Mouse (Mus musculus) kidney, embryonic 15.5 days (tissue): ENCODE measurements around the gene Lefty1. TPM values are rescaled to one million over a fixed set of nuclear protein-coding genes. Genes with fewer than 3 reads are reported as not detected.
"Not testable (repeated sequence)": the region's sequence is repeated elsewhere in the genome, so short reads cannot be mapped to it uniquely, and the experiment has no call there.

ENCODE experiments used
- ATAC-seq: fragments of 200-750 bp; cut with Nextera tagmentation; replicated peaks from 2 replicates; pipeline ENCODE4 v1.8.0; 2017; ENCODE audit warnings: moderate TSS enrichment; ENCODE audit not compliant: low FRiP score
- H3K27ac ChIP-seq: fragments of 300-500 bp; sonication (generic); 2 replicates; pipeline ENCODE4 v1.5.1; 2015; ENCODE audit warnings: mild to moderate bottlenecking, inconsistent platforms
- H3K27me3 ChIP-seq: fragments of 300-500 bp; sonication (generic); 2 replicates; pipeline ENCODE4 v1.6.1; 2015; ENCODE audit warnings: inconsistent platforms
- H3K36me3 ChIP-seq: fragments of 300-500 bp; sonication (generic); 2 replicates; pipeline ENCODE4 v1.6.1; 2015; ENCODE audit warnings: inconsistent platforms
- H3K4me1 ChIP-seq: fragments of 300-500 bp; sonication (generic); 2 replicates; pipeline ENCODE4 v1.6.1; 2015; ENCODE audit warnings: inconsistent platforms
- H3K4me2 ChIP-seq: fragments of 300-500 bp; sonication (generic); 2 replicates; pipeline ENCODE4 v1.6.1; 2015; ENCODE audit warnings: moderate library complexity, mild to moderate bottlenecking, inconsistent platforms
- H3K4me3 ChIP-seq: fragments of 300-500 bp; sonication (generic); replicated peaks from 2 replicates; pipeline ENCODE4 v1.5.1; 2015; ENCODE audit warnings: mild to moderate bottlenecking, inconsistent platforms
- H3K9ac ChIP-seq: fragments of 300-500 bp; sonication (generic); 2 replicates; pipeline ENCODE4 v1.6.1; 2015; ENCODE audit warnings: mild to moderate bottlenecking, inconsistent platforms
- H3K9me3 ChIP-seq: fragments of 300-500 bp; sonication (generic); replicated peaks from 2 replicates; pipeline ENCODE4 v1.6.1; 2016; ENCODE audit warnings: inconsistent platforms
- WGBS: fragments of 180-500 bp; shearing (Covaris S2); methylation state at CpG from one replicate; pipeline ENCODE4 v1.1.7; 2015; ENCODE audit warnings: mixed read lengths; 5-methylcytosine and 5-hydroxymethylcytosine counted together
- polyA plus RNA-seq: library from polyadenylated mRNA; unstranded; fragments of >200 nt; fragmentation: Nextera tagmentation; extraction: Ambion mirVana; gene quantifications from 2 replicates; pipeline ENCODE4 v1.2.1, GENCODE M21; 2015

Lefty1 gene
- polyA plus RNA-seq, result 1.3 TPM in 2 replicates

DNA sequence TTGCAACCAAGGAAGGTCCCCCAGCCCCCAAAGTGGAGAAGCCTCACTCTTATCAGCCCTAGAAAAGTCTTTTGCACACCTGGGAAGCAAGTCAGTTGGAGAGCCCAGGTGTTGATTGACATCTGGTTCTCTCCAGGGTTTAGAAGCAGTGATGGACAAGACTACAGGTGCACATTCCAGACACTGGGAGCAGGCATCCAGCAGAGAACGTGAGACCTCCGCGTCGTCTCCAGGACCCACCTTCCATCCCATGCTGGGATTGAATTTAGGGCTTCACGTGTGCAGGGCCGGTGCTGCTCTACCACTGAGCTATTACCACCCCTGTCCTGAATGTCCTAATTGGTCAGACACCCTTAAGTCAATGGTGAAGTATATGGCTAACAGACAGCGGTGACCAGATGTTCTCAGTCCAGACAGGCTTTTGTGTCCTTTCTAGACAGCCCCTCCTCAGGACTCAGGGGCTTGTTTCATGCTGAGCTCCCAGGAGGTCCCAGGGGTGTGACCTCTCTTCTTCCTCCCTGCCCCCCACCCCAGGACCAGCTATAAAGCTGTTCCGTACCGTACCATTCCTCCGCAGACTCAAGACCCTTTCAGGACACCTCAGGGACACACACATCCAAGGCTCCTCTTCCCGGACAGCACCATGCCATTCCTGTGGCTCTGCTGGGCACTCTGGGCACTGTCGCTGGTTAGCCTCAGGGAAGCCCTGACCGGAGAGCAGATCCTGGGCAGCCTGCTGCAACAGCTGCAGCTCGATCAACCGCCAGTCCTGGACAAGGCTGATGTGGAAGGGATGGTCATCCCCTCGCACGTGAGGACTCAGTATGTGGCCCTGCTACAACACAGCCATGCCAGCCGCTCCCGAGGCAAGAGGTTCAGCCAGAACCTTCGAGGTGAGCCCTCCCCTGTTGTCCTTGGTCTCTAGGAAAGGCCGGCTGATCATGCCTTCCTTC is at the start of gene Lefty1:
Gene Lefty1, plus strand, starts transcription at position 556 of the 953 bp plus-strand sequence.
- H3K4me1 ChIP-seq, result no peaks in the 10 kb centered on the region
- H3K36me3 ChIP-seq, result no peaks in the 10 kb centered on the region
- H3K9ac ChIP-seq, result no peak within 1 kb of the TSS
- 10% methylated on average over 21 of the region's 21 CpGs for WGBS
- no peaks in the 10 kb centered on the region for H3K9me3 ChIP-seq
- H3K4me3 ChIP-seq, result no peak within 1 kb of the TSS
- H3K4me2 ChIP-seq, result no peak within 1 kb of the TSS
- no peak within 1 kb of the TSS for H3K27ac ChIP-seq
- peaks cover 48% of the 10 kb centered on the region for H3K27me3 ChIP-seq
- ATAC-seq, result no peak

DNA sequence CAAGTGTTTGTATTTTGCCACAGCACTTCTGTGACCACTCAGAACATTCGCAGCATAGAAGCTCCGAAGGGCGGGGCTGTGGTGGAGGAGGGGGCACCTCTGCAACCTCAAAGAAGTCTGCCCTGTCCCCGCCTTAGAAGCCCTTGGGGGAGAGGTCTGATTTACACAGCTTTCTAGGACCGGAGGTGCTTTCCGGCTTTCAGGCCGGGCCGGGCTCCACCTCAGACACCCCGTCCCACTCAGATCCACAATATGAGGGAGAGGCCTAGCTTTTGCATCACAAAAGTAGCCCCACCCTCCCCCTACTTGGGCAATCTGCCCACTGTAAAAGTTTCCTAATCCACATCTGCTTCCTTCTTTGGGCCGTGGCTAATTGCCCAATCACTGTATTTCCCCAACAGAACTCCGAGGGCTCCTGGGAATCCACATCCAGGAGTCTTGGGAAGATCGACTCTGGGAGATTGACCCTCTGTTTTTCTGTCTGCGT is 46.2 kb upstream of the Lefty1 start:
- H3K9me3 ChIP-seq, result no peaks in the 10 kb centered on the region
- no peak overlapping the region for H3K27ac ChIP-seq
- H3K4me1 ChIP-seq, result peaks cover 19% of the 10 kb centered on the region
- peak overlapping the region; percentile 53 for H3K4me2 ChIP-seq
- ATAC-seq, result peak; percentile 72
- 3% methylated on average over 13 of the region's 13 CpGs for WGBS
- H3K36me3 ChIP-seq, result no peaks in the 10 kb centered on the region
- peak overlapping the region; percentile 13; the same call in 1 of the 2 replicates for H3K4me3 ChIP-seq
- 0 out of 2 replicates have a peak overlapping the region, but pooled peaks have one; percentile 18 for H3K9ac ChIP-seq
- peaks cover 18% of the 10 kb centered on the region for H3K27me3 ChIP-seq

DNA sequence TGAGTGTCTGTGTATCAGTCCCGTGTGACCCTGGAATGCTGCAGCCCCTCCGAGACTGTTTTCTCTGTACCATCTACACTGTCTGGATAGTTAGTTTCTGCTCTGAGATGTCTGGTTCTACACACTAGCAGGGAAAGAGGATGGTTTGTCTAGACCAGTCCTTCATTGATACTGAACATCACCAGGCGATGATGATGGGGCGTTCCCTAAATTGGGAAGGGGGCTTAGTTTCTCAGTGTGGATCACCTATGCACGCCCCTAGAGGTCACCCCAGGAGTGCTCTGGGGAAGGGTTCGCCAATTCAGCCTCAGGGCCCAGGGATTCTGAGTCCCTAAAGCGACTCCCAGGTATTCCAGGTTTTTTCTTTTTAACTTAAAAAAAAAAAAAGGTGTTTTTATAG is 45.6 kb upstream of the Lefty1 start:
- peaks cover 15% of the 10 kb centered on the region for H3K4me1 ChIP-seq
- H3K36me3 ChIP-seq, result no peaks in the 10 kb centered on the region
- peak overlapping the region; percentile 13; the same call in 1 of the 2 replicates for H3K4me3 ChIP-seq
- H3K27ac ChIP-seq, result no peak overlapping the region
- peaks cover 24% of the 10 kb centered on the region for H3K27me3 ChIP-seq
- no peaks in the 10 kb centered on the region for H3K9me3 ChIP-seq
- H3K4me2 ChIP-seq, result peak overlapping the region; percentile 53
- no peak for ATAC-seq
- 0 out of 2 replicates have a peak overlapping the region, but pooled peaks have one; percentile 18 for H3K9ac ChIP-seq
- 44% methylated on average over 7 of the region's 7 CpGs for WGBS

- Histone ChIP-seq H3K27me3 (peaks cover 31% of the 10 kb centered on the region), H3K4me3 (no peak overlapping the region), H3K4me1 (peaks cover 21% of the 10 kb centered on the region), H3K9me3 (no peaks in the 10 kb centered on the region), H3K36me3 (no peaks in the 10 kb centered on the region), H3K9ac (no peak overlapping the region), H3K27ac (no peak overlapping the region), H3K4me2 (no peak overlapping the region)
- 53% methylated on average over 6 of the region's 6 CpGs for WGBS
- ATAC-seq, result no peak
Observed at GRCm38 (mm10) chr1:180889841-180890240, 45.0 kb upstream of the Lefty1 start.

DNA sequence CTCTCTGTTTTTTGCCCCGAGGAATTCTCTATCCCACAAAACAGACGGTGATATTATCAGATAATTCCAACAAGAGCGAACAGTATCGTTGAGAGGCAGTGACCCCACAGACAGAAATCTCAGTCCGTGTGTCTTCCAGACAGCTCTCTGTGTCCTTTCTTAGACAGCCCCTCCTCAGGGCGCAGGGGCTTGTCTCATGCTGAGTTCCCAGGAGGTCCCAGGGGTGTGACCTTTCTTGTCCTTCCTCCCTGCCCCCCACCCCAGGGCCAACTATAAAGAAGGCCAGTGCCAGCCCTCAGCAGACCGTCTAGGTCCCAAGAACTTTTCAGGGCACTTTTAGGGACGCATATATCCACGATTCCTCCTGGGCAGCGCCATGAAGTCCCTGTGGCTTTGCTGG is 42.0 kb upstream of the Lefty1 start, which contains the start of gene Lefty2:
Gene Lefty2, plus strand, starts transcription at position 301 of the 400 bp plus-strand sequence.
- Histone ChIP-seq H3K4me1 (peaks cover 21% of the 10 kb centered on the region), H3K9ac (no peak within 1 kb of the TSS), H3K27ac (no peak within 1 kb of the TSS), H3K4me3 (no peak within 1 kb of the TSS; the same call in 1 of the 2 replicates), H3K9me3 (no peaks in the 10 kb centered on the region), H3K36me3 (no peaks in the 10 kb centered on the region), H3K27me3 (peaks cover 38% of the 10 kb centered on the region), H3K4me2 (no peak within 1 kb of the TSS)
- ATAC-seq, result no peak
- 67% methylated on average over 10 of the region's 10 CpGs for WGBS

DNA sequence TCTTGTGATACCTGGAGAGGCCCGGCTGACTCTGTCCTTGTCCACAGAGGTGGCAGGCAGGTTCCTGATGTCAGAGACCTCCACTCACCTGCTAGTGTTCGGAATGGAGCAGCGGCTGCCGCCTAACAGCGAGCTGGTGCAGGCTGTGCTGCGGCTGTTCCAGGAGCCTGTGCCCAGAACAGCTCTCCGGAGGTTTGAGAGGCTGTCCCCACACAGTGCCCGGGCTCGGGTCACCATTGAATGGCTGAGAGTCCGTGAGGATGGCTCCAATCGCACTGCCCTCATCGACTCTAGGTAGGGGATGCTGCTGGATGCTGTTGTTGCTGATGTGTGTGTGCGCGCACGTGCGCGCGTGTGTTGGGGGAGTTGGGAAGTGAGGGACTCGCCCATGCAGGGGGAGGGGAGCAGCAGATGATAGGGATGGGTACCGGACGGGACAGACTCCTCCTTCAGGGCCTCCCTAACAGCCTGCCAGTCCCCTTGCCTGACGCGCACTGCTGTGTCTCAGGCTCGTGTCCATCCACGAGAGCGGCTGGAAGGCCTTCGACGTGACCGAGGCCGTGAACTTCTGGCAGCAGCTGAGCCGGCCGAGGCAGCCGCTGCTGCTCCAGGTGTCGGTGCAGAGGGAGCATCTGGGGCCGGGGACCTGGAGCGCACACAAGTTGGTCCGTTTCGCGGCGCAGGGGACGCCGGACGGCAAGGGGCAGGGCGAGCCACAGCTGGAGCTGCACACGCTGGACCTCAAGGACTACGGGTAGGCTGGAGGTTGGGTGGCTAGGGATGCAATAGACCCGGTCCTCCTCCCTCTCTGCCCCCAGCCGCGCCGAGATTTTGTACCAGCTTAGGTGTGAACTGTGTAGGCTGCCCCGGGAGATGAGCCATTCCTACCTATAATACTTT is 40.5 kb upstream of the Lefty1 start:
- H3K4me3 ChIP-seq, result peak overlapping the region; percentile 31
- H3K27ac ChIP-seq, H3K9me3 ChIP-seq, H3K36me3 ChIP-seq, H3K9ac ChIP-seq, H3K4me1 ChIP-seq: not testable (repeated sequence)
- ATAC-seq, result 0 out of 2 replicates have a peak, but pooled peaks have one; percentile 31
- WGBS, result 7% methylated on average over 44 of the region's 51 CpGs
- peaks cover 38% of the 10 kb centered on the region for H3K27me3 ChIP-seq
- H3K4me2 ChIP-seq, result peak overlapping the region; percentile 50

GRCm38 (mm10) chr1:180901107-180901506 is 33.7 kb upstream of the Lefty1 start:
- Histone ChIP-seq H3K9ac (no peak overlapping the region), H3K27ac (no peak overlapping the region), H3K4me1 (peaks cover 22% of the 10 kb centered on the region), H3K27me3 (peaks cover 3% of the 10 kb centered on the region; the same call in 1 of the 2 replicates), H3K4me2 (no peak overlapping the region), H3K9me3 (no peaks in the 10 kb centered on the region), H3K4me3 (no peak overlapping the region), H3K36me3 (peaks cover 4% of the 10 kb centered on the region)
- 1% methylated on average over 4 of the region's 4 CpGs for WGBS
- ATAC-seq, result no peak

GRCm38 (mm10) chr1:180902915-180903314 is 31.9 kb upstream of the Lefty1 start:
- ATAC-seq, result peak; percentile 43
- H3K9me3 ChIP-seq, result no peaks in the 10 kb centered on the region
- H3K27me3 ChIP-seq, result peaks cover 3% of the 10 kb centered on the region; the same call in 1 of the 2 replicates
- peaks cover 23% of the 10 kb centered on the region for H3K36me3 ChIP-seq
- no peak overlapping the region for H3K4me3 ChIP-seq
- H3K27ac ChIP-seq, result no peak overlapping the region
- peaks cover 25% of the 10 kb centered on the region for H3K4me1 ChIP-seq
- no peak overlapping the region for H3K9ac ChIP-seq
- 38% methylated on average over 5 of the region's 5 CpGs for WGBS
- no peak overlapping the region for H3K4me2 ChIP-seq

GRCm38 (mm10) chr1:180903666-180904038 is 31.2 kb upstream of the Lefty1 start:
- Histone ChIP-seq H3K9ac (peak overlapping the region; percentile 93; the same call in 1 of the 2 replicates), H3K27ac (peak overlapping the region; percentile 90), H3K36me3 (peaks cover 30% of the 10 kb centered on the region), H3K4me2 (peak overlapping the region; percentile 82), H3K4me3 (peak overlapping the region; percentile 85), H3K27me3 (peaks cover 3% of the 10 kb centered on the region; the same call in 1 of the 2 replicates), H3K9me3 (no peaks in the 10 kb centered on the region), H3K4me1 (peaks cover 25% of the 10 kb centered on the region)
- 27% methylated on average over 10 of the region's 10 CpGs for WGBS
- peak; percentile 17; the same call in 1 of the 2 replicates for ATAC-seq

DNA sequence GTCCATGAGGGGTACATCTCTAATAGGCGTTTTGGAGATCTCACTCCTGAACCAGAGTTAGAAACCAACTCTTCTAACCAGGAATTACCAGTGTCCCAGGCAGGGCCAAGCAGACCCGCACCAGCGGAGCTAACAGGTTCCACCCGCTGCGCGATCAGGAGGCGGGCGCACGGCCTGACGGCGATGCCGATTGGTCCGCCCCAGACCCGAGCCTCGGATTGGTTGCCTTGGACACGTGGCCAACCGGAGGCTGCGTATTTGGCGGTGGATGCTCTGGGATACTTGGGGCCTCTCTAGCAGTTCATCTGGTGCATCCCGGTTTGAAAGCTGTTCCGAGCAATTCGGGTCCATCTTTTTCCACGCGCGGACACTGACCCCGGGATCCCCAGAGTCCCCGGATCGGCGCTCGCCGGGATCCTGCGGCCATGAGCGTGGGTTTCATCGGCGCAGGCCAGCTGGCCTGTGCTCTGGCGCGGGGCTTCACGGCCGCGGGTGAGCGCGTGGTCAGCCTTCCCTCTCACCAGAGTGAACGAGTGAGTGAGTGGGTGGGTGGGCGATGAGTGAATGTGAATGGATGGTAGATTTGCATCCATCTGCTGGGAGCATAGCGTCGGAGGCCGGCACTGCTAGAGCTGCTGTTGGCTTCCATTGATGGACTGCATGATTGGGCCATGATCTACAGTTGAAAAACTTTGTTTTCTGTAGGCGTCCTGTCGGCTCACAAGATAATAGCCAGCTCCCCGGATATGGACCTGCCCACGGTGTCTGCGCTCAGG is 30.6 kb upstream of the Lefty1 start, which contains the start of gene Pycr2:
Gene Pycr2, plus strand, starts transcription at position 255 of the 776 bp plus-strand sequence.
- Histone ChIP-seq H3K9me3 (no peaks in the 10 kb centered on the region), H3K36me3 (peaks cover 33% of the 10 kb centered on the region), H3K9ac (peak within 1 kb of the TSS; percentile 93), H3K4me1 (peaks cover 25% of the 10 kb centered on the region), H3K27me3 (peaks cover 3% of the 10 kb centered on the region; the same call in 1 of the 2 replicates), H3K27ac (peak within 1 kb of the TSS; percentile 90), H3K4me2 (peak within 1 kb of the TSS; percentile 82), H3K4me3 (peak within 1 kb of the TSS; percentile 85)
- WGBS, result under 1% methylated on average over 52 of the region's 52 CpGs
- ATAC-seq, result peak; percentile 98

DNA sequence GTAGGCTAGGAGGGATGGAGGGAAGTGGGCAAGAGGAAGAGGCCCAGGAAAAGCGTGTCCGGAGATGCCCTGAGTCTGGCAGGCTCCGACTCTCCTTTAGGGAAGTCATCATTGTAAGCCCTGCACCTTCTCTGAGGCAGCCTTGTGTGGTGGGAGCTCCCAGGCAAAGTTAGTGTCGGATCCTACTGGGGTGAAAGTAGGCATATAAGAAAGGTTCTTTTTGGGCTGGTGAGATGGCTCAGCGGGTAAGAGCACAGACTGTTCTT is 30.1 kb upstream of the Lefty1 start:
- Histone ChIP-seq H3K9me3 (no peaks in the 10 kb centered on the region), H3K27ac (peak overlapping the region; percentile 90), H3K4me3 (peak overlapping the region; percentile 85), H3K4me2 (peak overlapping the region; percentile 82), H3K9ac (peak overlapping the region; percentile 93), H3K4me1 (peaks cover 25% of the 10 kb centered on the region), H3K36me3 (peaks cover 33% of the 10 kb centered on the region), H3K27me3 (no peaks in the 10 kb centered on the region)
- WGBS, result under 1% methylated on average over 5 of the region's 5 CpGs
- ATAC-seq, result no peak
